Mouse (Mus musculus): Measurements from ENCODE around the gene Slc38a8. TPM values are rescaled to one million over a fixed set of nuclear protein-coding genes. Genes with fewer than 3 reads are reported as not detected.
A peak's percentile ranks its signal among the peaks of the same experiment; 100 is the strongest.

The Slc38a8 gene
- polyA plus RNA-seq, 1 experiment from 2014 or later = 0.17 TPM

DNA sequence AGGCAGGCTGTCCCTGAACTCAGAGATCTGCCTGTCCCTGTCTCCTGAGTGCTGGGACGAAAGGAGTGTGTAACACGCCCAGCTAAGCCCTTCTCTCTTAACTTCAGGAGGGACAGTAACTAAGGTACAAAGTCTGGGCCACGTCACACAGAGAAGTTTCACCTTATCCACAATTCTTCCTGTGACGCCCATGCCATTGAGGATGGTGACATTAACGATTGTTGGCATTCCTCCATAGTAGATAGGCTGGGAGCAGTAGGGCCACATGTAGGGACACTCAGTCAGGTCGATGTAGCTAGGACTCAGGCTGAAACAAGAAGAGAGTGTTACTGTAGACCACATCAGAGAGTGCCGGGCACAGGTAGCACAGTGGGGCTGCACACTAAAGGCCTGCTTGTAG, 27.3 kb upstream of the Slc38a8 start:
- Histone ChIP-seq H3K4me2 (ENCODE audit: low read depth, low read length) (no peak overlapping the region), H3K4me3 (ENCODE audit: low read depth, low read length) (no peak overlapping the region), H3K36me3 (ENCODE audit: control insufficient read depth, insufficient read depth, low read length) (peaks cover 95% of the 10 kb centered on the region), H3K27ac (replicated peaks; ENCODE audit: low read depth, low read length) (no peak overlapping the region), H3K4me1 (ENCODE audit: control insufficient read depth, insufficient read depth, low read length) (no peaks in the 10 kb centered on the region), H3K9ac (ENCODE audit: low read depth, low read length) (no peak overlapping the region), H3K9me3 (ENCODE audit: control insufficient read depth, low read length) (no peaks in the 10 kb centered on the region), H3K27me3 (replicated peaks; ENCODE audit: control insufficient read depth, insufficient read depth, low read length) (no peaks in the 10 kb centered on the region)
- ATAC-seq (ENCODE audit: low read depth) (no peak), DNase-seq (ENCODE audit: low spot score) (no peak)
- WGBS = 92% methylated on average over 7 of the region's 7 CpGs

DNA sequence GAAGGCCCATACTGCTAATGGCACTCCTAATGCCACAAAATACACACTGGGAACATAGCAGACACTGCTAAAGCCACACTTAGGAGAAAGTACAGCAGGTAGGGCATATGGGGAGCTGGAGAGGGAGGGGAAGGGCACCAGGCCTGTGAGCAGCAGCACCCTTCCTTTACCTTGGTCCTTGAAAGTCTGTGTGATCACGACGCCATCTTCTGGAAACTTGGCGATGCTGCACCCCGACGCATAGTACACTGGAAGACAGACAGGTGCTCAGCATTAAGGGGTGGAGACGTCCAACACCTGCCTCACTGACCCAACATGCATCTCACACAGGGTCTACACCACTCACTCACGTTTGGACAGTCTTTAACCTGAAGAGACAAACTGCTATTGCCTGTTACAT, 18.6 kb upstream of the Slc38a8 start:
- ATAC-seq (ENCODE audit: low read depth) (no peak), DNase-seq (ENCODE audit: low spot score) (no peak)
- WGBS = 68% methylated on average over 7 of the region's 7 CpGs
- Histone ChIP-seq H3K27me3 (replicated peaks; ENCODE audit: control insufficient read depth, insufficient read depth, low read length) (no peaks in the 10 kb centered on the region), H3K9ac (ENCODE audit: low read depth, low read length) (no peak overlapping the region), H3K4me3 (ENCODE audit: low read depth, low read length) (no peak overlapping the region), H3K36me3 (ENCODE audit: control insufficient read depth, insufficient read depth, low read length) (peaks cover 99% of the 10 kb centered on the region), H3K9me3 (ENCODE audit: control insufficient read depth, low read length) (no peaks in the 10 kb centered on the region), H3K4me2 (ENCODE audit: low read depth, low read length) (no peak overlapping the region), H3K4me1 (ENCODE audit: control insufficient read depth, insufficient read depth, low read length) (no peaks in the 10 kb centered on the region), H3K27ac (replicated peaks; ENCODE audit: low read depth, low read length) (no peak overlapping the region)

DNA sequence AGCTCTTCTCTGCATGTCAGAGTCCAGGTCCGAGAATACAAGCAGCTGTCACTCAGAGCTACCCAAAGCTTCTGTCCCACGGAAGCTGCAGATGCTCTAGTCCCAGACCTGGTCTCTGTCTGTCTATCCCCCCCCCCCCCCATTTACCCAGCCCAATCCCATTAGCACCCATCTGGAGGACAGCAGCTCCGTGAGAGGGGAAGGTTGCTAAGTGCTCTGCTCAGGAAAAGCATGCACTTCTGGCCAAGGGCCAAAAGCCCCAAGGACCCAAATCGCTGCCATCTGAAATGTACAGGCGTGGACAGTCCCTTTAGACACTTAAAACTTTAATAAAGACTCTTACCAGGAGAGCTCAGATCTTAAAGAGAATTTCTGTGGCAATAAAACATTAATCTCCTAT, 15.2 kb upstream of the Slc38a8 start:
- Histone ChIP-seq H3K9me3 (ENCODE audit: control insufficient read depth, low read length) (no peaks in the 10 kb centered on the region), H3K4me2 (ENCODE audit: low read depth, low read length) (no peak overlapping the region), H3K27ac (replicated peaks; ENCODE audit: low read depth, low read length) (no peak overlapping the region), H3K4me1 (ENCODE audit: control insufficient read depth, insufficient read depth, low read length) (no peaks in the 10 kb centered on the region), H3K36me3 (ENCODE audit: control insufficient read depth, insufficient read depth, low read length) (peaks cover 100% of the 10 kb centered on the region), H3K9ac (ENCODE audit: low read depth, low read length) (no peak overlapping the region), H3K4me3 (ENCODE audit: low read depth, low read length) (no peak overlapping the region), H3K27me3 (replicated peaks; ENCODE audit: control insufficient read depth, insufficient read depth, low read length) (no peaks in the 10 kb centered on the region)
- 61% methylated on average over 5 of the region's 5 CpGs for WGBS
- DNase-seq (ENCODE audit: low spot score) = no peak
- peak; percentile 9; the same call in 1 of the 2 replicates for ATAC-seq (ENCODE audit: low read depth)

DNA sequence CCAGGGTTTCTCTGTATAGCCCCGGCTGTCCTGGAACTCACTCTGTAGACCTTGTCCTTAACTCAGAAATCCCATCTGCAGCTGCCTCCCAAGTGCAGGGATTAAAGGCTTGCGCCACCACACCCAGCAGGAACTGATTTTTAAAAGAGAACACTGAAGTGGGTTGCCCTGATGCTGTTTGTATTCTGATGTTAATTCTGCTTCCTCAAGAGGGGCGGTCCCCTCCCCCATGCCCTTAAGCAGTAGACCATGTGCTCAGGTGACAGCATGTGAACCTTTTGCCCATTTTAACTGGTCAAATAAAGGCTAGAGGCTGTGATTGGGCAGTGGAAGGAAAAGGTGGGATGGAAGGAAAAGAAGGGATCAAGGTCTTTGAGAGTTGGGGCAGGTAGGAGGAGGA, 14.3 kb upstream of the Slc38a8 start:
- H3K4me2 ChIP-seq (ENCODE audit: low read depth, low read length) = no peak overlapping the region
- H3K9ac ChIP-seq (ENCODE audit: low read depth, low read length) = no peak overlapping the region
- no peak for DNase-seq (ENCODE audit: low spot score)
- no peak overlapping the region for H3K4me3 ChIP-seq (ENCODE audit: low read depth, low read length)
- no peaks in the 10 kb centered on the region for H3K27me3 ChIP-seq (replicated peaks; ENCODE audit: control insufficient read depth, insufficient read depth, low read length)
- H3K4me1 ChIP-seq (ENCODE audit: control insufficient read depth, insufficient read depth, low read length) = no peaks in the 10 kb centered on the region
- H3K9me3 ChIP-seq (ENCODE audit: control insufficient read depth, low read length) = no peaks in the 10 kb centered on the region
- ATAC-seq (ENCODE audit: low read depth) = no peak
- H3K27ac ChIP-seq (replicated peaks; ENCODE audit: low read depth, low read length) = no peak overlapping the region
- WGBS = 62% methylated on average over 3 of the region's 3 CpGs
- peaks cover 98% of the 10 kb centered on the region for H3K36me3 ChIP-seq (ENCODE audit: control insufficient read depth, insufficient read depth, low read length)

DNA sequence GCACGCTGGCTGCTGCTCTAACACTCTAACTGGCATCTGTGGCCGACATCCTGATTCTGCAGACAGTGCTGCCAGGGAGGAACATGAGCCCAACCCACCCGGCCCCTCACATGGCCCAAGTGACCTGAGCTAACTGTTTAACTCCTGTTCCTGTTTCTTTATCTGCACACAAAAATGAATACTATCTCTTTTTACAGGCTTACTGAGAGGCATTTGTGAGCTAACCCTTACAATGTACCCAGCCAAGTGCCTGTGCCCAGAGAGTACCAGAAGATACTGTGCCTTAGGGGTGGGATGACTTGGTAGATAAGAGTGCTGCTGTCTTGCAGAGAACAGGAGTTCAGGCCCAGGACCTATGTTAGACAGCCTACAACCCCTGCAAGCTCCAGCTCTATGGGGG, 13.4 kb upstream of the Slc38a8 start:
- DNase-seq (ENCODE audit: low spot score) (no peak), ATAC-seq (ENCODE audit: low read depth) (no peak)
- Histone ChIP-seq H3K9ac (ENCODE audit: low read depth, low read length) (no peak overlapping the region), H3K36me3 (ENCODE audit: control insufficient read depth, insufficient read depth, low read length) (peaks cover 98% of the 10 kb centered on the region), H3K4me3 (ENCODE audit: low read depth, low read length) (no peak overlapping the region), H3K27me3 (replicated peaks; ENCODE audit: control insufficient read depth, insufficient read depth, low read length) (no peaks in the 10 kb centered on the region), H3K4me1 (ENCODE audit: control insufficient read depth, insufficient read depth, low read length) (no peaks in the 10 kb centered on the region), H3K4me2 (ENCODE audit: low read depth, low read length) (no peak overlapping the region), H3K27ac (replicated peaks; ENCODE audit: low read depth, low read length) (no peak overlapping the region), H3K9me3 (ENCODE audit: control insufficient read depth, low read length) (no peaks in the 10 kb centered on the region)
- WGBS = 94% methylated on average over 3 of the region's 3 CpGs

DNA sequence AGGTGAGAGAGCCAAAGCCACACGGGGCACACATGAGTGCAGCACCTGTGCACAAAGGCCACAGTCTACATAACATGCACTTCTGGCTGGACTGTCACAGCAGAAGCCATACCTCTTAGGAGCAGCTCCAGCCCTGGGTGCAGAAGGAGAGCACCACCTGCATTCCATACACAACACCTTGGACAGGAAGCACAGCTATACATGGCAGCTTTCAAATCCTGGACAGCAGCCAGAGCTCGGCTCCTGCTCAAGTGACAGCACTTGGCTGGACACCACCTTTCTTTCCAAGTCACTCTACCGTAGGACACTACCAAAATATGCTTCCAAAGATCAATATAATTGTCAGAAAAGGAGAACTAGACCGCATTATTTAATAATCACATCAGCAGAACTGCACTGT, 11.9 kb upstream of the Slc38a8 start:
- H3K27ac ChIP-seq (replicated peaks; ENCODE audit: low read depth, low read length) = no peak overlapping the region
- no peaks in the 10 kb centered on the region for H3K9me3 ChIP-seq (ENCODE audit: control insufficient read depth, low read length)
- ATAC-seq (ENCODE audit: low read depth) = no peak

DNA sequence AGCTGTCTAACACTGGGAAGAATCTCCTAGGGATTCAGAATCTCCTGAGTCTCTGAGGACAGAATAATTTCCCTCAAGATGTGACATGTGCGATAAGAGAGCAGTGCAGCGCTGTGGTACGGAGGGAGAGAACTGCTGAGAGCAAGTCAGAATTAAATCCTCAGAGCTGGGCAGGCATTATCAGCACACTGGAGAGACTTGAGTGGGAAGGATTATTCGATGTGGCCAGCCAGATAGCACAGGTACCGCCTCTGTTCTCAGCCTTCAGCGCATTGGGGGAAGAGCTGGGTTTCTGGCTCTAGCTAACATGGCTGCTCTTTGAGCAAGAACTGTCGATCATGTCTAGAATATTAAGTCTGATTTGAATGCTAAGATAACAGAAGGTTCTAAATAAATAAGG, 10.2 kb upstream of the Slc38a8 start:
- Histone ChIP-seq H3K9me3 (ENCODE audit: control insufficient read depth, low read length) (no peaks in the 10 kb centered on the region), H3K36me3 (ENCODE audit: control insufficient read depth, insufficient read depth, low read length) (peaks cover 96% of the 10 kb centered on the region), H3K27me3 (replicated peaks; ENCODE audit: control insufficient read depth, insufficient read depth, low read length) (no peaks in the 10 kb centered on the region), H3K4me1 (ENCODE audit: control insufficient read depth, insufficient read depth, low read length) (no peaks in the 10 kb centered on the region), H3K4me3 (ENCODE audit: low read depth, low read length) (no peak overlapping the region), H3K9ac (ENCODE audit: low read depth, low read length) (no peak overlapping the region), H3K4me2 (ENCODE audit: low read depth, low read length) (no peak overlapping the region), H3K27ac (replicated peaks; ENCODE audit: low read depth, low read length) (no peak overlapping the region)
- ATAC-seq (ENCODE audit: low read depth) = no peak
- WGBS = 93% methylated on average over 7 of the region's 7 CpGs
- no peak for DNase-seq (ENCODE audit: low spot score)

More for the DNA sequence above, 11.9 kb upstream of the Slc38a8 start:
- H3K9ac ChIP-seq (ENCODE audit: low read depth, low read length) = no peak overlapping the region
- no peaks in the 10 kb centered on the region for H3K4me1 ChIP-seq (ENCODE audit: control insufficient read depth, insufficient read depth, low read length)
- 85% methylated on average over 4 of the region's 4 CpGs for WGBS
- no peaks in the 10 kb centered on the region for H3K27me3 ChIP-seq (replicated peaks; ENCODE audit: control insufficient read depth, insufficient read depth, low read length)
- no peak overlapping the region for H3K4me3 ChIP-seq (ENCODE audit: low read depth, low read length)
- peaks cover 98% of the 10 kb centered on the region for H3K36me3 ChIP-seq (ENCODE audit: control insufficient read depth, insufficient read depth, low read length)
- no peak for DNase-seq (ENCODE audit: low spot score)
- no peak overlapping the region for H3K4me2 ChIP-seq (ENCODE audit: low read depth, low read length)

DNA sequence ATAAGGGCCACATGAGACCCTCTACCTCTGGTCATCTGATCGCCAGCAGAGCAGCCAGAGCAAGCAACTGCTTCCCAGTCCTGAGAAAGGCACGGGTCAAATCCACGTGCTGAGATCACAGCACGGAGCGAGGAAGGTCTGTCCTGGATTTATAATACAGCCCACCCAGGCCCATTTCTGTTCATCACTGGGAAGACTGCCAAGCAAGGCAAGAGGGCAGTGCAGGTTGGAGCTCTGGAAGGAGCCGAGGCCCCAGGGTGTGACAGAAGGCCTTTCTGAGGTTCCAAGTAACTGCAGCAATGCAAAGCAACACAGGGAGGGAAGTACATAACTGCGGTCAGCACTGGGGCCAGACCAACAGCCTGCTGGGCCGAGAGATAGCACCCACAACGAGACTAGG, 9.0 kb upstream of the Slc38a8 start:
- Histone ChIP-seq H3K4me3 (ENCODE audit: low read depth, low read length) (no peak overlapping the region), H3K4me1 (ENCODE audit: control insufficient read depth, insufficient read depth, low read length) (no peaks in the 10 kb centered on the region), H3K27me3 (replicated peaks; ENCODE audit: control insufficient read depth, insufficient read depth, low read length) (no peaks in the 10 kb centered on the region), H3K36me3 (ENCODE audit: control insufficient read depth, insufficient read depth, low read length) (peaks cover 88% of the 10 kb centered on the region), H3K4me2 (ENCODE audit: low read depth, low read length) (no peak overlapping the region), H3K9ac (ENCODE audit: low read depth, low read length) (no peak overlapping the region), H3K27ac (replicated peaks; ENCODE audit: low read depth, low read length) (no peak overlapping the region), H3K9me3 (ENCODE audit: control insufficient read depth, low read length) (no peaks in the 10 kb centered on the region)
- 84% methylated on average over 9 of the region's 9 CpGs for WGBS
- no peak for DNase-seq (ENCODE audit: low spot score)
- no peak for ATAC-seq (ENCODE audit: low read depth)

DNA sequence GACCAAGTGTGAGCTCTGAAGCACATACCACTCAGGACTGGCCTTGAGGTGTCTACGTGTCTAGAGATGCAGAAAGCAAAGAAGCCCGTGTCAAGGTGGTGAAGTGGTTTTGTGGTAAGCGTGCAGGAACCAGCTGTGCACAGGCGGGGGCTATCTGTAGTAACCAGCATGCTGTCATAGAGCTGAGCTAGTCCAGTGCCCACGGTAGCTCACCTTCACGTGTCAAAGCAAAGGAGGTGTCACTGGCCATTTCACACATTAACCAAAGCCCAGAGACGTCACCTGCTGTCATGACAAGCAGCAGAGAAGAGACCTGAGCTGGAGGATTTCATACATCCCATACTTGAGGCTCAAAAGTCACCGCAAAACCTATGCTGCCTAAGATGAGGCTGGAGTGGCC, 4.6 kb upstream of the Slc38a8 start:
- ATAC-seq (ENCODE audit: low read depth) (no peak), DNase-seq (ENCODE audit: low spot score) (no peak)
- WGBS = 84% methylated on average over 8 of the region's 8 CpGs
- H3K4me1 ChIP-seq (ENCODE audit: control insufficient read depth, insufficient read depth, low read length) = no peaks in the 10 kb centered on the region
- H3K9me3 ChIP-seq (ENCODE audit: control insufficient read depth, low read length) = no peaks in the 10 kb centered on the region
- H3K4me2 ChIP-seq (ENCODE audit: low read depth, low read length) = no peak overlapping the region
- H3K27me3 ChIP-seq (replicated peaks; ENCODE audit: control insufficient read depth, insufficient read depth, low read length) = no peaks in the 10 kb centered on the region
- no peak overlapping the region for H3K4me3 ChIP-seq (ENCODE audit: low read depth, low read length)
- H3K9ac ChIP-seq (ENCODE audit: low read depth, low read length) = no peak overlapping the region
- H3K27ac ChIP-seq (replicated peaks; ENCODE audit: low read depth, low read length) = no peak overlapping the region
- H3K36me3 ChIP-seq (ENCODE audit: control insufficient read depth, insufficient read depth, low read length) = peaks cover 44% of the 10 kb centered on the region

All from embryonic facial prominence, embryonic 14.5 days (tissue).